Mouse (Mus musculus): Measurements from ENCODE around the gene Zfp260. TPM values are rescaled to one million over a fixed set of nuclear protein-coding genes. Genes with fewer than 3 reads are reported as not detected.
"Not testable (repeated sequence)": the region's sequence is repeated elsewhere in the genome, so short reads cannot be mapped to it uniquely, and the experiment has no call there.

The Zfp260 gene
- total RNA-seq, 2 experiments from 2014 or later = 35.9 to 40.9 TPM

DNA sequence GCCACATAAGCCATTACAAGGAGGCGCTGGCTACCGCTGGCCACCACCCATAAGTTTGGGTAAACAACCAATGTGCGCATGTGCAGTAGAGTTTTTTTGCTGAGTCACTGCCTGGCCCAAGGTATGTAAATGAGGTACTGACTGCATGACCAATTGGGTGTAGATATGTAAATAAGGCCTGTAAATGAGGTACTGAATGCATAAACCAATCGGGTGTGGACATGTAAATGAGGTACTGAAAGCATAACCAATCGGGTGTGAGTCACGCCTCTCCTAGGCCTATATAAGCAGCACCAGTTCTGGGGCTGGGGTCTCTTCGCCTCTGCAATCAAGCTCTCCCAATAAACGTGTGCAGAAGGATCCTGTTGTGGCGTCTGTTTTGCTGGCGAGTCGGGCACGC lies 23.4 kb downstream of the Zfp260 start:
- DNase-seq; intact Hi-C loops (cut with DNase I): not testable (repeated sequence)

DNA sequence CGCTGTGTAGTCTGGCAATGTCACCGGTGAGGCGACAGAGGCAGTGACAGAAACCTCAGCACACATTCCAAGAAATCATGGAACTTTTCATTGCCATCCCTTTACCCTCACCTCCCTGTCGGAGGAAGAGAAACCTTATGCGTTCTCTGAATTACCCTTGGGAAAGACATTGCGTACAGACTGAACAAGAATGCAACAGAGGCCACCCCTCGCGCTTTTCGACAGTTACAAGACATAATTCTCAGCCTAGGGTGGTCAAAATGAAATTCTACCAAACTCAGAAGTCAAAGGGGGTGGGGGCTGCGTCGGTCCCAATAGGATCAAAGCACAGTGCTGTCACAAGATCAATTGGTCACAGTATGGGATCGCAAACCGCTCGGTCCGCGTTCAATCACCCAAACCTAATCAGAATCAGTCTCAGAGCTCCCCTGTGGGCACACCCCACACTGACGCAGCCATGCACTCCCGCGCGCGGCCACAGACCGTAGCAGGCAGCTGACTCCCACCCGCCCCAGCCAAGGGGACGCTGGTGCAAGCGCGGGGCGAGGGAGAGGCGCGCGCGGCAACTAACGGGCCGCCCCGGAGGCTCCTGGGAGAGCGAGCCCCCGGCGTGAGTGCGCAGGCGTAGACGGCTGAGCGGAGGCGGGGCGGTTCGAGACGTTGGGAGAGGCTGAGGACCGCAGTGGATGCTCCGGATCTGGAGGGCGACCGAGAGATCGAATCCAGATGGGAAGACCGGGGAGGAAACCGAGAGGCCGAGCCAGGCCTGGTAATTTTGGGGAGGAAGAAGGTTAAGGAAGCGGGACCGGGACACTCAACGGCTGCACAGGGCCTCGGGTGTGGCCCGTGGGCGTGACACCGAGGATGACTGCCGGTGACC lies 27.0 kb downstream of the Zfp260 start, which contains the start of gene Zfp382:
TSS of gene Zfp382 (plus strand) at position 635 of the 880 bp plus-strand sequence.
- peak; percentile 92 to 95 for DNase-seq
- intact Hi-C loops (cut with DNase I) = loop anchor here (5.0 kb wide), 1 partner anchor 34 kb away; no protein-coding TSS in a partner anchor

DNA sequence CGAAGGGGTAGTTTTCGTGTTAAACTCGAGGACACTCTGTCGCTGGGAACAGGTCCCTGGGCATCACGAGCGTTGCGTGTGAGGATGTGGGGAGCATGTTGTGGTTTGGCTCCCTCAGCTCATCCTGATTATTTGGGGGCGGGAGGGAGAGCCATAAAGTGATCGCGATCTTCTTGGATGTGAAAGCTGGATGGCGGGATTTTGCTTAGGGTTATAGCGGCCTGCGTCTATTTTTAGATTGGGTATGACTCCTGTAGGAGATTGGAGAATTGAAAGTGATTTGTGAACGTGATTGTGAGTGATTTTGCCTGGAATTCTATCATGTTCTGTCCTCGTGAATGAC lies 27.6 kb downstream of the Zfp260 start:
- intact Hi-C loops (cut with DNase I) = loop anchor here (5.0 kb wide), 1 partner anchor 35 kb away; no protein-coding TSS in a partner anchor

DNA sequence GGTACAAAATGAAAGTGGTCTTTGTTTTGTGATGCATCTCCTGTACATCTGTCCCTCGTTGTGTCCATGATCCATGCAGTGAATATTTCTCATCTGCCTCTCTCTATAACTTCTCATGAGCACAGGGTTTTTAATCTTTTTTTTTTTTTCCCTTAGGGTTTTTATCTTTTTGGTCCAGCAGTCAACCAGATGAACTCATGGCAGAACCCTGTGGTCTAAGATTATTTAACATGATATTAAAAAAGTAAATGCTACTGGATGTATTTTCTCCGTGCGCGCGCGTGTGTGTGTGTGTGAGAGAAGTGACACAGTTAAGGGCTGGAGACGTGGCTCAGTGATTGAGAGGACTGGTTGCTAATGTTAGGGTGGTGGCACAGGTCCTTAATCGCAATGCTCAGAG lies 35.3 kb downstream of the Zfp260 start:
- DNase-seq = no peak
- intact Hi-C loops (cut with DNase I) = no loop called here

More for the DNA sequence above, 27.6 kb downstream of the Zfp260 start:
- DNase-seq = no peak

DNA sequence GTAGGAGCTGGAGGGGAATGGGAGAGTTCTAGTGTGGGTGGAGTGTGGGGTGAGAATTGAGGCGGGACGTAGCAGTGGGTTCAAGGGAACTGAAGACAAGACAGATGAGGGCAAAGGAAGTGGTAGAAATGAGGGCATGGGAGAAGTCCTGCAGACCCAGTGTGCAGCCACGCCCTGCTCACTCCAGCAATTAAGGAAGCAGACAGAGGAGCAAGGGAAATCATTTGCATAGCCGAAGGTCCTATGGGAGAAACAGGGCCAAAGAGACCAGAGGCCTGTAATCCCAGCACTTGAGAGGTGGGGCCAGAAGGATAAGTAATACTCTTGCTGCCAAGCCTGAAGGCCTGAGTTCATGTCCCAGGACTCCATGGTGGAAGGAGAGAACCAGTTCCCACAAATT lies 37.8 kb downstream of the Zfp260 start:
- DNase-seq = no peak
- intact Hi-C loops (cut with DNase I) = no loop called here

DNA sequence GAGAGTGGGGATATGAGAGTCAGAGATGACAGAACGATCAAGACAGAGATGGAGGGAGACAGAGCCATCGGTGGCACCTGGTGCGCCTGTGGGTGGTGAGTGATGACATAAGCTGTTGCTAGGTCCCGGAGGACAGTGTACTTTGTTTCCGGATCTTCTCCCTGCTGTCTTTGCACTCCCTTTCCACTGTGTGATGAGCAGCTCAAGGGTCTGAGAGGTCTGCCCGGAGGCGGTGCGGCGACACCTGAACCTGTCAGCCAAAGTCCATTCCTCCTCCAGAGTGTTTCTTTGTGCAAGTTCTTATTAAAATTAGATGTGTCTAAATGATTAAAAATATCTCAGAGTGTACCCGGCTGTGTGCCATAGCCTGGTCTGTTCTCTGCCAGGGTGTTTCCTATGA lies 42.2 kb downstream of the Zfp260 start:
- intact Hi-C loops (cut with DNase I) = no loop called here
- DNase-seq = no peak

DNA sequence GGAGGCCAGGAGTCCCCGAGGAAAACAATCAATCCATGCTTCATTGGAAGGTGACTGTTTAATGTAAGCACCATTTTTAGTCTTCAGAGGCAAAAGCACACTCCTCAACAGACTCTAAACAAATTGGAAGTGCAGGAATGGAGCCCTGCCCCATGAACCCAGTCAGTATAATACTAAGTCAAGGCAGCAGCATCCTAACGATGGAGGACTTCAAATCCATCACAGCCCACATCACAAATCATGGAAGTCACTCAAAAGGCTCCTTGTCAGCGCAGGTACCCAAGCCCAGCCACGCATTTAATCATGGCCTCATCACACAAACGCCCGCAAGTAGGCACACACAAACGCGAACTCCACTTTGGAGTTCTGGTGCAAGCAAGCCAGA lies 48.6 kb downstream of the Zfp260 start:
- DNase-seq = no peak
- intact Hi-C loops (cut with DNase I) = no loop called here

DNA sequence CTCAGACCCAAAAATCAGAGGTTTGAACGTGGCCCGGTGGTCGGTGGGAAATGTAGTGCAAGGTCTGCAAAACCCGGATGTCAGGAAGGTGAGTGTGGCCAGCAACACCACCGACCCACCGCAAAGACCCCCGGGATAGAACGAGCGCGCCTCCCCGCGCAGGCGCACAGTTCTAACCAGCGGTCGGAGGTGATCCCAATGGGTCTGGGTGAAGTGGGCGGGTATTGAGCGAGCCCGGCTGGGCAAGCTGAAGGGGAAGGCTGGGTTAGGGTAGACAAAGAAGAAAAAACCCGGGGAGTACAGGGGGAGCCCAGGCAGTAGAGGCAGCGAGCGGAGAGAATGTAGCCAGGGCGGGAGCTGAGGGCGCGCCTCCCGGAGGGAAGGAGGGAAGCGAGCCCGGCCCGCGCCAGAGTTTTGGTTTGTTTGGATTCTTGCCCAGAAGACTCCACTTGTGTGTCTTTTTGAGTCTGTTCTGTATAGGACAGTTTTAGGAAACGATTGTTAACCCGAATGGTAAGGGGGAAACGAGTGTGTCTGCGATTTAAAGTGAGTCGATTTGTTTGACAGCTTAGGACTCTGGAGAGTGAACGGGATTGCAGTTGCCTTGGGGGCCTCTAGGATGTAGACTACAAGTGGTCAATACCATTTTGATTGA lies 49.1 kb downstream of the Zfp260 start:
- intact Hi-C loops (cut with DNase I) = no loop called here
- DNase-seq = peak; percentile 65 to 72

DNA sequence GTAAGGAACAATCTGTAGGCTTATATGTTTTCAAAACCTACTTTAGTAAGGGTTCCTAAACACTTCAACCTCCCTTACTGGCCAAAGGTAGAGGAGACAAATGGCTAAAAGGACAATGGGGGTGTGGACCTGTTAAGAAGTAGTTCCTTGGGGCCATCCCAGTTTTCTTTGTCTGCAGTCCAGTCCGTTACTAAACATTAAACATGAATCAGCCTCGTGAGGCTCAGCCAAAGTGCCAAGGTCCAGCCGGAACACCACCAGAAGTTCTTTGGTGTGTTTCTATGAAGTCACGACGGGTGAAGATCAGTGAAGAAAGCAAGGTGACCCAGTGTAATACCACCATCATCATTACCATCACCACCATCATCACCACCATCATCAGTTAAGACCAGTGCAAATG lies 52.4 kb downstream of the Zfp260 start:
- intact Hi-C loops (cut with DNase I) = no loop called here
- DNase-seq = no peak

DNA sequence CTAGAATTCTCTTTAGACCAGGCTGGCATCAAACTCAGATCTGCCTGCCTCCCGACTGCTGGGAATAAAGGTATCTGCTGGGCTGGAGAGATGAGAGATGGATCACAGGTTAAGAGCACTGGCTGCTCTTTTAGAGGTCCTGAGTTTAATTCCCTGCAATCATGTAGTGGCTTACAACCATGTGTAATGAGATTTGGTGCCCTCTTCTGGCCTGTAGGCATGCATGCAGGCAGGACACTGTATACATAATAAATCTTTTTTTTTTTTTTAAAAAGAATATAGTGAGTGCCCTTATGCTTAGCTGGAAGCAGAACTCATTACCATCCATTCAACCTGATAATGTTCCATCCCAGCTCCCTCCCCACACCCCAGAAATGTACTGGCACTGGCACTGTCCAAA lies 59.5 kb downstream of the Zfp260 start:
- intact Hi-C loops (cut with DNase I) = loop anchor here (5.0 kb wide), 1 partner anchor 52 kb away; no protein-coding TSS in a partner anchor

DNA sequence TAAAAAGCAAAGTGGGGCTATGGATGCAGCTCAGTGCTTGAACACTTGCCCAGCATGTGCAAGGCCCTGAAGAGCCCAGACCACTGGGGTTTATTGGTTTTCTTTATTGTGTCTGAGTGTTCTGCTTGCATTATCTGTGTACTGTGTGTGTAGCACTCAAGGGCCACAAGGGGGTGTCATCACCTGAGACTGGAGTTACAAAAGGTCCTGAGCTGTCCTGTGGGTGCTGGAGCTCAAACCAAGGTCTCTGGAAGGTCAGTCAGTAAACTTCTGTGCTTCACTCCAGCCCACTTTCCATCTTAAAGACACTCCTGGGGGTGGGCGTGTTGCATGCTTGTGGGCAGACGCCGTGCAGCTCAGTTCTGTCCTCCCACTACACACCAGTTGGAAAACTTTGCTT lies 60.9 kb downstream of the Zfp260 start:
- DNase-seq = no peak
- intact Hi-C loops (cut with DNase I) = no loop called here

More for the DNA sequence above, 59.5 kb downstream of the Zfp260 start:
- DNase-seq = no peak

Small RNAs within 50 kb of the gene (microRNA-seq; reads per million reads assigned to microRNA genes)
- 0 reads per million in 2 experiments for gene Gm23368

Other genes with a start within 250 kb of the Zfp260 start
- gene Zfp940, start 241.1 kb upstream of the Zfp260 start, total RNA-seq (2021) = 1 to 10 TPM in 1 of 2 experiments, under 1 TPM in 1; 0.83 to 1.5 TPM
- 1 to 10 TPM; 2.5 to 2.8 TPM for gene Zfp420, start 234.8 kb upstream of the Zfp260 start, total RNA-seq (2021)
- gene Zfp27, start 188.2 kb upstream of the Zfp260 start, total RNA-seq (2021) = 10 to 100 TPM in 1 of 2 experiments, 1 to 10 TPM in 1; 9.7 to 10.4 TPM
- 1 to 10 TPM; 7.3 to 8.1 TPM for gene Zfp383, start 186.6 kb upstream of the Zfp260 start, total RNA-seq (2021)
- gene Zfp74, start 140.7 kb upstream of the Zfp260 start, total RNA-seq (2021) = 1 to 10 TPM; 6.1 to 6.4 TPM
- 10 to 100 TPM; 32.0 to 41.7 TPM for gene Zfp568, start 110.8 kb upstream of the Zfp260 start, total RNA-seq (2021)
- gene Zfp14, start 43.4 kb upstream of the Zfp260 start, total RNA-seq (2021) = 1 to 10 TPM; 2.2 to 3.3 TPM
- gene Zfp82, start 21.9 kb upstream of the Zfp260 start, total RNA-seq (2021) = 1 to 10 TPM; 2.0 to 2.1 TPM
- gene Gm26920, start 4.4 kb upstream of the Zfp260 start, total RNA-seq (2021) = not detected
- gene Zfp566, start 4.2 kb upstream of the Zfp260 start, total RNA-seq (2021) = 1 to 10 TPM; 1.5 to 1.8 TPM
- 1 to 10 TPM; 4.2 to 4.4 TPM for gene Zfp382, start 27.2 kb downstream of the Zfp260 start, total RNA-seq (2021)
- gene Zfp146, start 75.0 kb downstream of the Zfp260 start, total RNA-seq (2021) = 10 to 100 TPM; 29.6 to 34.9 TPM
- 1,000 to 10,000 TPM; 1,873 to 1,882 TPM for gene Cox7a1, start 89.4 kb downstream of the Zfp260 start, total RNA-seq (2021)
- 100 to 1,000 TPM; 285 to 301 TPM for gene Capns1, start 104.0 kb downstream of the Zfp260 start, total RNA-seq (2021)
- 10 to 100 TPM; 52.8 to 55.5 TPM for gene Polr2i, start 137.2 kb downstream of the Zfp260 start, total RNA-seq (2021)
- gene Tbcb, start 137.5 kb downstream of the Zfp260 start, total RNA-seq (2021) = 10 to 100 TPM; 47.4 to 60.8 TPM
- not detected for gene Ovol3, start 140.9 kb downstream of the Zfp260 start, total RNA-seq (2021)
- under 1 TPM; 0.22 to 0.43 TPM for gene Thap8, start 185.3 kb downstream of the Zfp260 start, total RNA-seq (2021)
- gene Wdr62, start 185.6 kb downstream of the Zfp260 start, total RNA-seq (2021) = 1 to 10 TPM; 2.7 to 2.9 TPM
- gene Clip3, start 197.0 kb downstream of the Zfp260 start, total RNA-seq (2021) = 10 to 100 TPM in 1 of 2 experiments, 1 to 10 TPM in 1; 7.0 to 14.1 TPM
- 10 to 100 TPM; 22.0 to 23.0 TPM for gene Alkbh6, start 213.9 kb downstream of the Zfp260 start, total RNA-seq (2021)
- gene Syne4, start 220.0 kb downstream of the Zfp260 start, total RNA-seq (2021) = 1 to 10 TPM; 1.4 to 1.8 TPM
- gene E130208F15Rik, start 227.0 kb downstream of the Zfp260 start, total RNA-seq (2021) = under 1 TPM; 0.85 to 0.88 TPM
- 10 to 100 TPM; 12.1 to 12.8 TPM for gene Sdhaf1, start 229.1 kb downstream of the Zfp260 start, total RNA-seq (2021)